Mouse (Mus musculus): ENCODE data around the gene Slc35b2. TPM values are rescaled to one million over a fixed set of nuclear protein-coding genes. Genes with fewer than 3 reads are reported as not detected.

Gene Slc35b2
- polyA plus RNA-seq, 1 experiment from 2014 or later, result 79.5 TPM

DNA sequence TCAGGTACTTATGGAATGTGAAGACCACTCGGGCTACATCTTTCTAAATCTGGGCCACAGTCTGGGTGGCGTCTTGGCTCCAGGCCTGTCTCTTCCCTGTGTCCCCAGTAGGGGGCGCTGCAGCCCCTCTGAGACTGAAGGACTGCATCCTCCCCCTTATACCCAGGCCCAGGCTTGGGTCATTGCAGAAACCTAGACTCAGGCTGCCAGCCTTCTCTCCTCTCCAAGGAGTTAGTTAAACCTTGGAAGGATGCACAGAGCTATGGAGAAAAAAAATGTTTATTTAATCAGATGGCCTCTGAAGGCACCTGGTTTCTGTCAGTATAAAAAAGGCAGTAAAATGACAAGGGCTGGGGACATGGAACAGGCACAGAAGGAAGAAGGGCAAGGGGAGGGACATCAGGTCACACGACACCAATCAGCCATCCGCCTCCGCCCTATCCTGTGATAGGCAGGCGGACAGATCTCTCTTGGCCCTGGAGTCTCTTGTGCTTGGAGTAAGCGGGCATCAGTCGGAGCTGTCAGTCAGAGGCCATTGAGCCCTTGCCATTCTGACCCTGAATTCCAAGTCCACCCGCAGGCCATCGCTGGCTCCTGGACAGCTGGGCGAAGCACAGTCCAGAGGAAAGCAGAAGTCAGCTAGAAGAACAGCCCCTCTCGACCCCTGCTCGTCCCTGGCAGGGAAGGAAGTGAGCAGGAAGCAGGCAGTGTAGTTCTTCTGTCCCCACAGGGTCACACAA is 21.4 kb downstream of the Slc35b2 start:
- 32% methylated on average over 14 of the region's 14 CpGs for WGBS
- Histone ChIP-seq H3K4me1 (replicated peaks; ENCODE audit: control insufficient read depth, insufficient read depth, low read length) (no peaks in the 10 kb centered on the region), H3K4me2 (replicated peaks; ENCODE audit: low read depth) (peak overlapping the region; percentile 25; the same call in 1 of the 2 replicates), H3K36me3 (ENCODE audit: control insufficient read depth, insufficient read depth) (peaks cover 27% of the 10 kb centered on the region; the same call in 1 of the 2 replicates), H3K27ac (ENCODE audit: low read depth, low read length) (peak overlapping the region; percentile 68), H3K9ac (ENCODE audit: low read depth, low read length) (no peak overlapping the region), H3K4me3 (ENCODE audit: low read depth, low read length) (no peak overlapping the region), H3K27me3 (replicated peaks; ENCODE audit: control insufficient read depth, insufficient read depth, low read length) (no peaks in the 10 kb centered on the region), H3K9me3 (ENCODE audit: control insufficient read depth) (no peaks in the 10 kb centered on the region)
- ATAC-seq, result peak; percentile 34
- peak; percentile 92 for TF ChIP-seq CTCF (IDR thresholded peaks at IDR 0.05; ENCODE audit: low read depth)

GRCm38 (mm10) chr17:45585725-45586448 is 22.2 kb downstream of the Slc35b2 start:
- peaks cover 29% of the 10 kb centered on the region; the same call in 1 of the 2 replicates for H3K36me3 ChIP-seq (ENCODE audit: control insufficient read depth, insufficient read depth)
- H3K9ac ChIP-seq (ENCODE audit: low read depth, low read length), result no peak overlapping the region
- no peaks in the 10 kb centered on the region for H3K4me1 ChIP-seq (replicated peaks; ENCODE audit: control insufficient read depth, insufficient read depth, low read length)
- no peaks in the 10 kb centered on the region for H3K27me3 ChIP-seq (replicated peaks; ENCODE audit: control insufficient read depth, insufficient read depth, low read length)
- H3K27ac ChIP-seq (ENCODE audit: low read depth, low read length), result peak overlapping the region; percentile 68
- WGBS, result 72% methylated on average over 23 of the region's 23 CpGs
- no peak overlapping the region for H3K4me2 ChIP-seq (replicated peaks; ENCODE audit: low read depth)
- TF ChIP-seq CTCF (IDR thresholded peaks at IDR 0.05; ENCODE audit: low read depth), result no peak
- no peaks in the 10 kb centered on the region for H3K9me3 ChIP-seq (ENCODE audit: control insufficient read depth)
- H3K4me3 ChIP-seq (ENCODE audit: low read depth, low read length), result no peak overlapping the region
- no peak for ATAC-seq

DNA sequence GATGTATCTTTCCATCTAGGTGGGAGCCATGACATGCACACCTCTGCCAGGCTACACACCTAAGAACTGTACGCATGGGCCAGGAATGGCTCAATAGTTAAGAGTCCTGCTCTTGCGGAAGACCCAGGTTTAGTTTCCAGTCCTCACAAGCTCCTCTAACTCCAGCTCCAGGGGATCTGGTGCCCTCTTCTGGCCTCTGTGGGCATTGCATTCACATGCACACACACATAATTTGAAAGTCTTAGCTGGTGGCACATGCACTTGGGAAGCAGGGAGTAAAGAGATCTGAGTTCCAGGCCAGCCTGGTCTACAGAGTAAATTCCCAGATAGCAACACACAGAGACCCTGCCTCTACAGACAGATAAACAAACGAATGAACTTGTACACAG is 22.8 kb downstream of the Slc35b2 start:
- no peak overlapping the region for H3K4me2 ChIP-seq (replicated peaks; ENCODE audit: low read depth)
- WGBS, result 97% methylated on average over 3 of the region's 3 CpGs
- H3K36me3 ChIP-seq (ENCODE audit: control insufficient read depth, insufficient read depth), result peaks cover 29% of the 10 kb centered on the region; the same call in 1 of the 2 replicates
- H3K4me1 ChIP-seq (replicated peaks; ENCODE audit: control insufficient read depth, insufficient read depth, low read length), result no peaks in the 10 kb centered on the region
- no peak overlapping the region for H3K9ac ChIP-seq (ENCODE audit: low read depth, low read length)
- H3K4me3 ChIP-seq (ENCODE audit: low read depth, low read length), result no peak overlapping the region
- H3K27me3 ChIP-seq (replicated peaks; ENCODE audit: control insufficient read depth, insufficient read depth, low read length), result no peaks in the 10 kb centered on the region
- peak; percentile 63 for TF ChIP-seq CTCF (IDR thresholded peaks at IDR 0.05; ENCODE audit: low read depth)
- H3K9me3 ChIP-seq (ENCODE audit: control insufficient read depth), result no peaks in the 10 kb centered on the region
- peak overlapping the region; percentile 41; the same call in 1 of the 2 replicates for H3K27ac ChIP-seq (ENCODE audit: low read depth, low read length)
- ATAC-seq, result no peak

DNA sequence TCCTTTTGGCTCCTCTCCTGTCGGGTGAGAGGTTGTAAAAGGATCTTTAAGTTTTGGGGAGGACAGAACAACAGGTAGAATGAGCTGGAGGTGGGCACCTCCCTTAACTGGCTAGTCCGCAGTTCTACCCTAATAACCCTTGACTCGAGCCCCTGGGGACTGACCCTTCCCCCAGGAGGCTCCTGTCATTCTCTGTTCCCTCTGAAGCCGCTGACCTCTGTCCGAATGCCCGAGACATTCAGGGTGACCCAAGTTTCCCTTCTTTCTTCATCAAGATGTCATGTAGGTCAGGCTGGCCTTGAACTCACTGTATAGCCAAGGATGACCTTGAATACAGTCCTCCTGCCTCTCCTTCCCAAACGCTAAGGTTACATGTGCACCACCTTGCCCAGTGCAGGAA is 24.7 kb downstream of the Slc35b2 start:
- Histone ChIP-seq H3K4me2 (replicated peaks; ENCODE audit: low read depth) (no peak overlapping the region), H3K27ac (ENCODE audit: low read depth, low read length) (no peak overlapping the region), H3K4me3 (ENCODE audit: low read depth, low read length) (no peak overlapping the region), H3K9me3 (ENCODE audit: control insufficient read depth) (no peaks in the 10 kb centered on the region), H3K27me3 (replicated peaks; ENCODE audit: control insufficient read depth, insufficient read depth, low read length) (no peaks in the 10 kb centered on the region), H3K4me1 (replicated peaks; ENCODE audit: control insufficient read depth, insufficient read depth, low read length) (peaks cover 11% of the 10 kb centered on the region; the same call in 1 of the 2 replicates), H3K36me3 (ENCODE audit: control insufficient read depth, insufficient read depth) (peaks cover 29% of the 10 kb centered on the region; the same call in 1 of the 2 replicates), H3K9ac (ENCODE audit: low read depth, low read length) (no peak overlapping the region)
- ATAC-seq, result no peak
- TF ChIP-seq CTCF (IDR thresholded peaks at IDR 0.05; ENCODE audit: low read depth), result no peak
- 87% methylated on average over 7 of the region's 7 CpGs for WGBS

- WGBS, result 95% methylated on average over 7 of the region's 7 CpGs
- Histone ChIP-seq H3K27me3 (replicated peaks; ENCODE audit: control insufficient read depth, insufficient read depth, low read length) (no peaks in the 10 kb centered on the region), H3K9ac (ENCODE audit: low read depth, low read length) (no peak overlapping the region), H3K4me2 (replicated peaks; ENCODE audit: low read depth) (no peak overlapping the region), H3K4me3 (ENCODE audit: low read depth, low read length) (no peak overlapping the region), H3K4me1 (replicated peaks; ENCODE audit: control insufficient read depth, insufficient read depth, low read length) (peaks cover 14% of the 10 kb centered on the region), H3K9me3 (ENCODE audit: control insufficient read depth) (no peaks in the 10 kb centered on the region), H3K36me3 (ENCODE audit: control insufficient read depth, insufficient read depth) (peaks cover 29% of the 10 kb centered on the region; the same call in 1 of the 2 replicates), H3K27ac (ENCODE audit: low read depth, low read length) (no peak overlapping the region)
- no peak for ATAC-seq
- no peak for TF ChIP-seq CTCF (IDR thresholded peaks at IDR 0.05; ENCODE audit: low read depth)
Observed at GRCm38 (mm10) chr17:45589236-45589635, 25.6 kb downstream of the Slc35b2 start.

- H3K27ac ChIP-seq (ENCODE audit: low read depth, low read length), result no peak overlapping the region
- peaks cover 15% of the 10 kb centered on the region for H3K4me1 ChIP-seq (replicated peaks; ENCODE audit: control insufficient read depth, insufficient read depth, low read length)
- no peak for ATAC-seq
- peaks cover 29% of the 10 kb centered on the region; the same call in 1 of the 2 replicates for H3K36me3 ChIP-seq (ENCODE audit: control insufficient read depth, insufficient read depth)
- no peaks in the 10 kb centered on the region for H3K27me3 ChIP-seq (replicated peaks; ENCODE audit: control insufficient read depth, insufficient read depth, low read length)
- no peak overlapping the region for H3K4me2 ChIP-seq (replicated peaks; ENCODE audit: low read depth)
- no peaks in the 10 kb centered on the region for H3K9me3 ChIP-seq (ENCODE audit: control insufficient read depth)
- H3K4me3 ChIP-seq (ENCODE audit: low read depth, low read length), result no peak overlapping the region
- H3K9ac ChIP-seq (ENCODE audit: low read depth, low read length), result no peak overlapping the region
- 89% methylated on average over 8 of the region's 8 CpGs for WGBS
- no peak for TF ChIP-seq CTCF (IDR thresholded peaks at IDR 0.05; ENCODE audit: low read depth)
Observed at GRCm38 (mm10) chr17:45589844-45590243, 26.2 kb downstream of the Slc35b2 start.

Measured in intestine, postnatal 0 days (tissue).